Mouse (Mus musculus): Measurements from ENCODE around the gene Fsd1l.
A peak's percentile ranks its signal among the peaks of the same experiment; 100 is the strongest.
"Not testable (repeated sequence)": the region's sequence is repeated elsewhere in the genome, so short reads cannot be mapped to it uniquely, and the experiment has no call there.

Fsd1l gene

DNA sequence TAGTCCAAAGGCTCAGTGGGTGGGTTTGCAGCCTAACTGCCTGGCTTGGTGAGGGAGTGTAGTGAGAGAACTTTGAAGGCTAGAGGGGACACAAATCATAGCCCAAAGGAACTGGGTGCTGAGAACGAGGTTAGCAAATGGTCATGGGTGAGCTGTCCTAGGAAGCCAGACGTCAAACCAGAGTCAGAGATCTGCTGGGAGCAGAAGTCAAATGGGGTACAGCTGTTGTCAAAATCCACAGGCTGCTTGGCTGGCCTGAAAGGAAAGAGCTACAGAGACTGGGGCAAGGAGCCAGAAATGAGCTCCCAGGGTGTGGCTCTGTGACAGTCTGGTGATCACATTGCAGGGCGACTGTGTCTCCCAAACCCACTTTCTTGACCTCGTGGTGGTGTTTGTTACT, 2.3 kb upstream of the Fsd1l start:
- DNase-seq (ENCODE audit: low read depth) = no peak

DNA sequence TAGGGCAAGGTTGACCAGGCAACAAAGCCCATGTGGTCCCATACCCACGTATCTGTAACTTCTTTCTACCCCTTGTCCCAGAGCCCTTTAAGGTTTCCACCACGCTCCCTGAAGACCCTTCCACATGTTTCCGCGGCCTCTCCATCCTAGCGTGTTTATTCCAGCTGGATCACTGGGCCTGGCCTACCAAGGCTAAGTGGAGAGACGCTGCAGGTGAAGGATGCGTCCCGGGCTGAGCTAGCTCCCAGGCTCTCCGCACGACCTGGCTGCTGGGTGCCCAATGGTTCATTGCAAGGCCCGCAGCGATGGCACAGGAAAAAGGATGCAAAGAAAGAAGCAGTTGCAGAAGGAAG, 332 bp upstream of the Fsd1l start:
- no peak for DNase-seq (ENCODE audit: low read depth)

GRCm38 (mm10) chr4:53632011-53632349, 709 bp downstream of the Fsd1l start:
- no peak for DNase-seq (ENCODE audit: low read depth)

GRCm38 (mm10) chr4:53635336-53635735, 4.1 kb downstream of the Fsd1l start:
- no peak for DNase-seq (ENCODE audit: low read depth)

GRCm38 (mm10) chr4:53637269-53637909, 6.1 kb downstream of the Fsd1l start:
- DNase-seq (ENCODE audit: low read depth) = no peak

- DNase-seq (ENCODE audit: low read depth) = no peak
Observed at GRCm38 (mm10) chr4:53638549-53639123, 7.4 kb downstream of the Fsd1l start.

GRCm38 (mm10) chr4:53658029-53658428, 26.8 kb downstream of the Fsd1l start:
- no peak for DNase-seq (ENCODE audit: low read depth)

- DNase-seq (ENCODE audit: low read depth) = no peak
Observed at GRCm38 (mm10) chr4:53660711-53661110, 29.4 kb downstream of the Fsd1l start.

DNA sequence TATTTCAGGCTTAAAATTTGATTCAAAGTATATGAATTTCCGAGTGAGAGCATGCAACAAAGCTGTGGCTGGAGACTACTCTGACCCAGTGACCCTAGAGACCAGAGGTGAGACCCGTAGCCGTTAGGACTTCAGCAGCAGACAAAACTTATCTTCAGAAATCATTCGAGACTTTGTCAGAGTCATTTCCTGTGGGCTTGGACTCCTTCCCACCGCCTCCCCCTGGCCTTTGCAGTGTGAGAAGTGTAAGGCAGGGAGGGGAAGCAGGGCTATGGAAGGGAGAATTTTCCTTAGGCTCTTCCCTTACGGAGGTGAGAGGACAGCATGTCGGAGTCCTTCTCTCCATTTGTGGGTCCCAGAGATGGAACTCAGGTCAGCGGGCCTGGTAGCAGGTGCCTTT, 50.8 kb downstream of the Fsd1l start:
- no peak for DNase-seq (ENCODE audit: low read depth)

- DNase-seq (ENCODE audit: low read depth) = no peak
Observed at GRCm38 (mm10) chr4:53688965-53689364, 57.7 kb downstream of the Fsd1l start.

GRCm38 (mm10) chr4:53691418-53691817, 60.1 kb downstream of the Fsd1l start:
- no peak for DNase-seq (ENCODE audit: low read depth)

DNA sequence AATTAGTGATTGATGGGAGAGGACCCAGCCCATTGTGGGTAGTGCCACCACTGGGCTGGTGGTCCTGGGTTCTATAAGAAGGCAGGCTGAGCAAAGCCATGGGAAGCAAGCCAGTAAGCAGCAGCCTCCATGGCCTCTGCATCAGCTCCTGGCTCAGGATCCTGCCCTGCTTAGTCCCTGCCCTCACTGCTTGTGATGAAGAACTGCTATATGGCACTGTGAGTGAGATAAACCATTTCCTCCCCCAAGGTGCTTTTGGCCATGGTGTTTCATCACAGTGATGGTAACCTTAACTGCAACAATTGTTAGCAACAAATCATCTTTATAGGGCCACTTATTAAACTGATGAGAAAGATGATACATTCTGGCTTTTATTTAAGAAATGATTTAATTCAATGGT, 77.9 kb downstream of the Fsd1l start:
- not testable (repeated sequence) for DNase-seq (ENCODE audit: low read depth)

DNA sequence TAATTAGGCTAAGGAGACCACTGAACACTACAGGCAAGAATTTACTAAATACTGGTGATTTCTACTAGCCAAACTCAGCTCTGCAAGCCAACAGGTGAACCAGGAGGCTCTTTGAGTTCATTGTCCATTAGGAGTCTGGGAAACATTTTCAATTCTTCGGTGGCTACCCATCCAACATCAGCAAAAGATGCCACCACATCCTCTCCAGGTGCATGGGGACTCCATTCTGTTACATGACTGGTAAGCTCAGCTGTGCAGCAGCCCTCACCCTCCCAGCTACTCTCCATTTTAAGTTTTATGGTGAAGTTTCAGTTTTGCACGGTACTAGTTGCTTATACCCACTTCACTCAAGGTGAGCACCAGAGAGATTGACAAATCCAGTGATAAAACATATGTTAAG, 78.8 kb downstream of the Fsd1l start:
- DNase-seq (ENCODE audit: low read depth) = no peak

GRCm38 (mm10) chr4:53710555-53711328, 79.5 kb downstream of the Fsd1l start:
- DNase-seq (ENCODE audit: low read depth) = no peak

GRCm38 (mm10) chr4:53713704-53714050, 82.4 kb downstream of the Fsd1l start, which contains the start of gene Fktn:
Gene Fktn, plus strand, starts transcription at chr4:53713998.
- no peak for DNase-seq (ENCODE audit: low read depth)

GRCm38 (mm10) chr4:53714051-53714814, 83.0 kb downstream of the Fsd1l start:
- DNase-seq (ENCODE audit: low read depth) = peak; percentile 90

DNA sequence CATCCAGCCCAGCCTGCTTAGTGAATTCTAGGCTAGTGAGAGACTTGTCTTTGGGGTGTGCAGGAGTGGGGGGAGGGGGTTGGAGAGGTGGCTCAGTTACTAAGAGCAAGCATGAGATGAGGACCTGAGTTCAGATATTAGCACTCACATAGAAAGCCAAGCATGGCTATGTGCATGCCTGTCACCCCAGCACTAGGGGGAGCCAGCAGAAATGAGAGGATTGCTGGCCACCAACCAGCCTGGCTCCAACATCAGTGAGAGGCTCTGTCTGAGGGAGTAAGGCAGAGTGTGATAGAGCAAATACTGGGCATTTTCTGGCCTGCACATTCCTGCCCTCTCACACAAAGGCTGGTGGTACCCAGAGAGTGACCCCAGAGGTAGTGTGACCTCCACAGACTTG, 84.7 kb downstream of the Fsd1l start:
- peak; percentile 34 for DNase-seq (ENCODE audit: low read depth)

DNA sequence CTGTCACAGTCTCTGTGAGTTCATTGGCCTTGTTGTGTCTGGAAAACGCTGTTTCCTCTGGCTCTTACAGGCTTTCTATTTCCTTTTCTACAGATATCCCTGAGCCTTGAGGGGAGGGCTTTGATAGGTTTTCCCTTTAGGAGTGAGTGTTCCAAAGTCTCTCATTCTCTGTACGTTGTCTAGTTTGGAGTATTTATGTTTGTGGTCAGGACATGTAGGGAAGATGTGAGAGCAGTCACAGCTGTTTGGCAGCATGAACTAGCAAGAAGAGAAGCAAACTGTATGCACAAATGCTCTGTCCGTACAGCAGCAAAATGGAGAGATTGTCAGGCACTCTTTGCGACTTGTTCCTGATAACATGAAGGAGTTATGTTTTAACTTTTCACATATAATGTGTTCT, 86.3 kb downstream of the Fsd1l start:
- DNase-seq (ENCODE audit: low read depth) = no peak

DNA sequence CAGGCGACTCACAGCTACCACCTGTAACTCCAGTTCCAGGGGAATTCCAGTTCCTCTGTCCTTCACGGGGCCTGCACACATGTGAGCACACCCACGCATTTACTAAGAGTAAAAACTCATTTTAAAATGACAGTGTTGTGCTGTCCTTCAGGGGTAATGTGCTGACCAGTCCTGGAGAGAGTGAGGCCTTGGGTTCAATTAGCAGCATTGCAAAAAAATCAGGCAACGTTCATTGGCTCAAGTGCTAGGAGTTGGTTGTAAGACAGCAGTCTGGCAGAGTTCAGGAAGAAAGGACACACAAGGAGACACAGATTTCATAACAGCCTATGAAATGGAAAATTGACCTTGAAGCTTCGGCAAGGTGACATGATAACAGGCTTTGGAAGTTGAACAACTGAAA, 87.0 kb downstream of the Fsd1l start:
- DNase-seq (ENCODE audit: low read depth) = no peak

- DNase-seq (ENCODE audit: low read depth) = no peak
Observed at GRCm38 (mm10) chr4:53722506-53722905, 91.2 kb downstream of the Fsd1l start.

GRCm38 (mm10) chr4:53726100-53726499, 94.8 kb downstream of the Fsd1l start:
- DNase-seq (ENCODE audit: low read depth) = not testable (repeated sequence)

DNA sequence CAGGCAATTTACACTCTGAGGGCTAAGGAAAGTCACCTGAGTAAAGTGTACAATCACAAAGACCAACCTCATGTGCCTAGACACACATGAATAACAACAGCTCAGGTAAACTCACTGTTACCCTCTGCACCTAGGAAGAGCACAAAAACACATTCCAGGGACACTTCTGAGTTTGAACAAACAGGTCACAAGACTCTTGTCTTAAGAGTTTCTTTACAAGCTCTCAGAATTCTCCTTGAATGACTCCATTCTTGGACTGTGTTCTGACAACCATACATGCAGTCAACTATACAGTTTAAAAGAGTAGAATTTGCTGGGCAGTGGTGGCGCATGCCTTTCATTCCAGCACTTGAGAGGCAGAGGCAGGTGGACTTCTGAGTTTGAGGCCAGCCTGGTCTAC, 96.8 kb downstream of the Fsd1l start:
- DNase-seq (ENCODE audit: low read depth) = no peak
